Mouse (Mus musculus) cerebellum, adult 8-10 months (tissue): ENCODE data around the gene Lemd2.

Source experiments
- DNase-seq: peaks from one replicate; pipeline ENCODE4 v3.0.0; 2022

The Lemd2 gene

DNA sequence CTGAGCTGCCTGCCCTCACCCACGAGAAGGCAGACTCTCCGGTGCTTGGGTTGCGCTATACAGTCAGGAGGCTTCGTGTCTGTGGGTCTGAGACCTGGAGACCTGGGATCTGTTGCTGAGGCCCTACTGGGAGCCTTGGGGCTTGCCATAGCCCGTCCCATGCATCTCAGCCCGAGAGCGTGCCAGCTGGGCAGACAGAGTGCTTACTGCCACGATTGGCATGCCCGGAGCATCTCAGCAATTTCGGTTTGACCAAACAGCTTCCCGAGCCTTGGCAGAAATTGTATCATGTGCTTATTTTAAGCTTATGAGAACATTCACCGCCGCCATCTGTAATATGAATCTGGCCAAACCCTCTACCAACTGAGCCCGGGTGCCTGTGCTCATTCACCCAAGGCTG lies 50.0 kb downstream of the Lemd2 start:
- DNase-seq = peak; percentile 66

DNA sequence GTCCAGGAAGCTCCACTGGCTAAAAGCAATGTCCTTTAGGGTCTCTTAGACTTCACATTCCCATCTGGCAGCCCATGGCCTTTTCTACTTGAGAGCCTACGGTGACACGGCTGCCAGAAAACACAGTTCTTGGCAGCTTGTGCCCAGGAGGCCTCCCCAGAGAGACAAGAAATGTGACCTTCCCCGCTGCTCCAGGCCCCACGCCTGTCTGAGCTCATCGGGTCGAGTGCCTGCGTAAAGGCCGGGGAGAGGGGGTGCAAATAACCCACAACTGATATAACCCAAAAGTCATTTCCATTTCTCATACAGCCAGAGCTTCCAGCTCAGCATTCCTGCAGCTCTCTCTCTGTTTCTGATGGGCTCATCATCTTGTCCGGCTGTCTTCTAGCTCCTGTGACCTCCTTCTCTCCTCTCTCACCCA lies 50.5 kb downstream of the Lemd2 start:
- DNase-seq = no peak

DNA sequence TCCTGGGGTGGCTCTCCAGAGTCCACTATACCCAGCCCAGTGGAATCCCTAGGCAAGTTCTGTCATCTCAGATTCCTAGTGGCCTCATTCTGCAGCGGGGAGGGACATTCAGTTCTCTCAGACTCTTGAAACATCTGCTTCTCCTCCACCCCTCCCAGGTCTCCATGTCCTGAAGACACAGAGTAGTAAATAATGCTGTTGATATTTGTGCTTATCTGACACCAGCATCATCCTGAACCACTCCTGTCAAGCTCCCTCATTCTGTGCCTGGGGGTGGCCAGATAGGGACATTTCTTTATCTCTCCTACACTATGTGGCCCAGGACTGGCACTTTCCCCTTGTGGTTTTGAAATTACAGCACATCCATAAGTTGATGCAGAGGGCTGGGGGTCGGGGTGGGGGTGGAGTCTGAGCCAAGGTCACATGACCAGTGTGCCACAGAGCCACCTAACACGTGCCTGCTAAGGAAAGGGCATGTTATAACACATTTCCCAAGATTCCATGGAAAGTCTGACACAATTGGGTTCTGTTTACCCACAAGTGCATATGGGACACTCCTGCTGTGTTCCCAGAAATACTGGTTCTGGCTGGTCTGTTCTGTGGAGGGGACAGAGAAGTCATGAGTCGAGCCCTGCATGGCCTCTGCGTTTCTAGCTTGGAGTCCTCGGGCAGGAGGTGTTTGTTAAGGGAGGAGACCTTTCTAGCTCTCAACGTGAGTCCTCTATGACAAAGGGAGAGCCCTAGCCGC lies 51.1 kb downstream of the Lemd2 start:
- DNase-seq = no peak

DNA sequence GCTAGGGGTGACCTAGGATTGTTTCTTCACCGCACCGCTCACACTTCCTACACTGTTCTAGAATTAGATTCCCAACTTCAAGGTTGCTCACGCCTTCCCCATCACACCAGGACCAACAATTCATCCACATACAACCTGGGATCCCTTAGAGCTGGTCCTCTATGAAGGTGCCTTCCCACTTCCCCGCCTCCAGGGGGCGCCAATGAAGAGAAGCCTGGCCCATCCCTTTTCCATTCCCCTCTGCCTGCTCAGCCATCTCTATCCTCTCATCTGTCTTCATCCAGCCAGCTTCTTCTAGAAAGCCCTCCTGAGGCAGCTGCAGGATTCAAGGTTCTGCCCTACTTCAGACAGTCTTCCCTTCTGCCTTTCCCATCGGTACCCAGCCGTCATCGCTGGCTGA lies 52.9 kb downstream of the Lemd2 start:
- no peak for DNase-seq

DNA sequence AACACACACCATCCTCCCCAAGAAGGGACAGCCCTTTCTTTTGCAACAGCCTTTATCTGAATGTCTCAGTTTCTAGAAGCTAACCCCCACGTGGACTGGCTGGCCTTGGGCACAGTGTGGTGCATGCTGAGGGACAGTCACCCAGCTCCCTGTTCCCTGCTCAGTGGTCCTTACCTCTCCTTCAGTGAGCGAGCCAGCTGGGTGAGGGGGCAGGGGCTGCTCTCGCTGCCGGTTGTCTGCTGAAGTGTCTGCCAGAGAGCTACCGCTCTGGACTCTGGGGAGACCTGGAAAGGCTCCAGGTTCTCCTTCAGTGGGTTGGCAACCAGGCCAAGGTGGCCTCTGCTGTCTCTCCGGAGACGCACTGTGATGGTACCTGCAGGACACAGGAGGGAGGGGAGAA lies 53.4 kb downstream of the Lemd2 start:
- no peak for DNase-seq

DNA sequence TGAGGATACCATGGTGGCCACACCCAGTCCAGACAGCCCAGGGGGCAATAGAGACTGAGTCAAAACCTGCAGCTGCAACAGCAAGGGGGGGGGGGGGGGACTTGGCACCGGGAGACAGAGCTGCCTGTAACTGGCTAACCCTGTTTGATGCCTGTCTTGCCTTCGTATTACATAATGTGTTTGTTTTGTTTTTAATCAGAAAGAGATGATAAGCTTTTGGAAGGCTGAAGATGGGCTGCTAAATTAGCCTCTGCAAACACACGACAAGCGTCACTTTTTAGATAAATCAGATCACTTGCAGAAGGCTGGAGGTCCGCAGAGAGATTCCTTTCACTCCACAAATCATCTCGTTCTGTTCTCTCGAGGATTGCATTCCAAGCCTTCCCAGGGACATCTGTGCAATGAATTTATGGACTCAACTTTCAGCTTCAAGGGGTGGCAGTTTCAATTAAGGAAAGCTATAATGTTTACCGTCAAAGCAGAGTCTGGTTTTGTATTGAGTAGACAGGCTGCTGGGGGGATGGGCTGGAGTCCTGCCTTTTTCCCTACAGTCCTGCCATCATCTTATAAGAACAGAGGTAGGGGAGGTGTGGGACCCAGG lies 57.8 kb downstream of the Lemd2 start:
- DNase-seq = no peak

DNA sequence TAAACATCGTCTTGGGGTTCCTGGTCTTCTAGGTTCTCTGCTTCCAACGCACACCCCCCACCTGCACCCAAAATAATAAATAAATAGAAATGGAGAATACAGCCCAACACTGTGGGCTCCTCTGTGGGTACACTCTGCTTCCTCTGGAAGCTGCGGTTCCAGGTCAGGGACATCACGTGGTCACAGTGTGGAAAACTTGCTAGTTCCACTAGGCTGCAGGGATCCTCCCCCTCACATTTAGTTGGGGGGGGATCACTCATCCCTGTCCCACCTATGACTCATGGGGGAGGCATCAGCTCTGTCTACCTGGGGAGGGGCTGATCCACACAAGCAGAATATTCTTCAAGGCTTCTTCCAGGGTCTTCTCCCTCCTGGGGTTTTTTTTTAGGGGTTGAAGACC lies 60.1 kb downstream of the Lemd2 start:
- no peak for DNase-seq

DNA sequence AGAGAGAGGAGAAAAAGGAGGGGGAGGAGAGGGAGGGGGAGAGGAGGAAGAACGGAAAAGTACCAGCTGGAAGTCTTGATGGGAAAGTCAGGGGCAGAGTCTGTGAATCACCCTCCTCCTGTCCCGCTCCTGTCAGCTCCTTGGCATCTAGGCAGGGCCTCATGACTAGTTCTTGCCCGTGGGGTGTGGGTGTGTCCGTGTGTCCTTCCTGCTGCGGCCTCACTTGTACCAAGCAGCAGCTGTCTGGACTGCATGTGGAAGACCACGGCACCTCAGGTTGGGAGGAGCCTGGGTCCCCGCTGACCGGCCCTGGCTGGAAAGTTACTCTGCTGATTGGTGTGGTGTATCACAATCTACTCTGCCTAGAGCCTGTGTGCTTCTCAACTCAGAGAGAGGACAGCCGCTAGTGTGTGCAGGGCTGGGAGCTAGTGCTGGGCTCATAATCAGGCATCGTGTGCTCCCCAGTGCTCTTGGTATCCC lies 62.3 kb downstream of the Lemd2 start:
- DNase-seq = no peak

DNA sequence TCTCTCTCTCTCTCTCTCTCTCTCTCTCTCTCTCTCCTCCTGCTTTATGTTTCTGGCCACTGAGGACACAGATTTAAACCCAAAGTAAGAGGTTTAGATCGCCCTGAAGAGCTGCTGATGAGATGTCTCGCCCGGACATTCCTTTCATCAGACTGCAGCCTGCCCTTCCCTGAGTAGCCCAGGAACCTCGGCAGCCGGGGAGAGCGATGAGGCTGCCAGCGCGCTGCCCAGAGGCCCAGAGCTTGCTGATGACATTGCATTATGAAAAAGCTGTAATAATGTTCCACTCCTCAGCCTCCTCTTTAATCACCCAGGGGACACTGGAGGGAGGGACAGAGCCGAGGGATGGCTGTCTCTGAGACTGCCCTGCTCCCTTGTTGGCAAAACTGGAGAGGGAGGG lies 64.0 kb downstream of the Lemd2 start:
- no peak for DNase-seq
